Mouse (Mus musculus) adrenal gland, postnatal 25 days (tissue): ENCODE results near the gene 4930558C23Rik. TPM values are rescaled to one million over a fixed set of nuclear protein-coding genes. Genes with fewer than 3 reads are reported as not detected.
"Not testable (repeated sequence)": the region's sequence is repeated elsewhere in the genome, so short reads cannot be mapped to it uniquely, and the experiment has no call there.

Experiments
- DNase-seq: peaks from one replicate; pipeline ENCODE4 v3.0.0; 2021; ENCODE audit warnings: mixed read lengths
- long read RNA-seq: library from polyadenylated mRNA; stranded (forward); transcript quantifications from one replicate; pipeline ENCODE4 v2.0.0, GENCODE M21; 2021
- total RNA-seq: library from RNA; stranded (reverse); gene quantifications from 2 replicates; pipeline ENCODE4 v1.2.3, GENCODE M21; 2021

4930558C23Rik gene
- not detected in 2 replicates for total RNA-seq
- long read RNA-seq = 0 reads

GRCm38 (mm10) chr3:95402741-95403140, at the start of gene 4930558C23Rik:
Gene 4930558C23Rik, minus strand, starts transcription at chr3:95402841.
- no peak for DNase-seq

- DNase-seq = no peak
These were observed 48.3 kb upstream of the 4930558C23Rik start for GRCm38 (mm10) chr3:95450915-95451314.

- DNase-seq = peak; percentile 25
These were observed 47.8 kb upstream of the 4930558C23Rik start for GRCm38 (mm10) chr3:95450408-95450807.

- DNase-seq = no peak
These were observed 42.7 kb upstream of the 4930558C23Rik start for GRCm38 (mm10) chr3:95445311-95445710.

- DNase-seq = no peak
These were observed 39.9 kb upstream of the 4930558C23Rik start for GRCm38 (mm10) chr3:95442406-95443117.

GRCm38 (mm10) chr3:95439670-95440069, 37.0 kb upstream of the 4930558C23Rik start:
- no peak for DNase-seq

- not testable (repeated sequence) for DNase-seq
These were observed 36.0 kb upstream of the 4930558C23Rik start for GRCm38 (mm10) chr3:95438636-95439035.

GRCm38 (mm10) chr3:95435561-95435960, 32.9 kb upstream of the 4930558C23Rik start:
- DNase-seq = no peak

- DNase-seq = no peak
These were observed 32.3 kb upstream of the 4930558C23Rik start for GRCm38 (mm10) chr3:95434983-95435370.

GRCm38 (mm10) chr3:95434136-95434982, 31.7 kb upstream of the 4930558C23Rik start, which contains the start of gene Arnt:
Gene Arnt, plus strand, starts transcription at chr3:95434388.
- peak; percentile 89 for DNase-seq

GRCm38 (mm10) chr3:95433301-95433915, 30.8 kb upstream of the 4930558C23Rik start:
- no peak for DNase-seq

- DNase-seq = not testable (repeated sequence)
These were observed 25.8 kb upstream of the 4930558C23Rik start for GRCm38 (mm10) chr3:95428423-95428822.

- DNase-seq = not testable (repeated sequence)
These were observed 25.2 kb upstream of the 4930558C23Rik start for GRCm38 (mm10) chr3:95427891-95428238.

GRCm38 (mm10) chr3:95427117-95427890, 24.7 kb upstream of the 4930558C23Rik start:
- DNase-seq = not testable (repeated sequence)

GRCm38 (mm10) chr3:95426476-95426875, 23.8 kb upstream of the 4930558C23Rik start:
- not testable (repeated sequence) for DNase-seq

- DNase-seq = no peak
These were observed 15.2 kb upstream of the 4930558C23Rik start for GRCm38 (mm10) chr3:95417866-95418265.

GRCm38 (mm10) chr3:95412268-95412667, 9.6 kb upstream of the 4930558C23Rik start:
- no peak for DNase-seq

- no peak for DNase-seq
These were observed 6.2 kb upstream of the 4930558C23Rik start for GRCm38 (mm10) chr3:95408852-95409251.

GRCm38 (mm10) chr3:95407728-95408127, 5.1 kb upstream of the 4930558C23Rik start:
- DNase-seq = no peak

- no peak for DNase-seq
These were observed 8.3 kb downstream of the 4930558C23Rik start for GRCm38 (mm10) chr3:95394385-95394784.

- no peak for DNase-seq
These were observed 17.1 kb downstream of the 4930558C23Rik start for GRCm38 (mm10) chr3:95385401-95386075.
